Mouse (Mus musculus): ENCODE data around the gene Pdzrn4. TPM values are rescaled to one million over a fixed set of nuclear protein-coding genes. Genes with fewer than 3 reads are reported as not detected.

The Pdzrn4 gene
- polyA plus RNA-seq, 1 experiment from 2014 or later, result 0.06 TPM

DNA sequence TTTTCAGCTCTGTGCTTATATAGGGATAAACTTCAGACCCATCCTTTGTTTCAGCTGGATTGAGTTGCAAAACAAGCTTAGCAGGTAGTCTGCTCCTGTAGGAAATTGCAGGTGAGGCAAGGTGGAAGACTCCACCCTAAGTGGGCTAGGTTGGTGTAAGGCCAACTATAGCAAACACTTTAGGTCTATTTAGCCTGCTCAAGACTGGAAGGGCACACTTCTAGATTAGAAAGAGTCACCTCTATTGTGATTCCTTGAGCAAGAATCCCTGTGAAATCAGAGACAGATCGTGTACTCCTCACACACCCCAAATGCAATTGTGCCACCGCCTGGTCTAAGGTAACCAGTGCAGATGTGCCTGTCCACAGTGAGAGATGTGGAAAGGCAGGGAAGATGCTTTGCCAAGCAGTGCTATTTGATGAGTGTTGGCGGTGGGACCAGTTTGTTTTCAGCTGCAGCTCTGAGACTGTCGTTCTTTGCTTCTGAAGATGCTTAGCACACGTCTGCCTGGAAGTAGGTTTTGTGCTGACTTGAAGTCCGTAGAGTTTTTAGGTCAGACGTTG, 158.4 kb downstream of the Pdzrn4 start:
- no peaks in the 10 kb centered on the region for H3K9me3 ChIP-seq (replicated peaks)
- no peak for ATAC-seq (ENCODE audit: insufficient read depth)
- H3K9ac ChIP-seq, result no peak overlapping the region
- H3K27ac ChIP-seq (replicated peaks), result no peak overlapping the region
- H3K4me2 ChIP-seq, result no peak overlapping the region
- 55% methylated on average over 7 of the region's 7 CpGs for whole genome bisulfite sequencing (ENCODE audit: insufficient replicate concordance)
- H3K4me1 ChIP-seq (replicated peaks), result no peaks in the 10 kb centered on the region
- H3K36me3 ChIP-seq (replicated peaks), result no peaks in the 10 kb centered on the region
- H3K4me3 ChIP-seq (replicated peaks), result no peak overlapping the region
- no peaks in the 10 kb centered on the region for H3K27me3 ChIP-seq

DNA sequence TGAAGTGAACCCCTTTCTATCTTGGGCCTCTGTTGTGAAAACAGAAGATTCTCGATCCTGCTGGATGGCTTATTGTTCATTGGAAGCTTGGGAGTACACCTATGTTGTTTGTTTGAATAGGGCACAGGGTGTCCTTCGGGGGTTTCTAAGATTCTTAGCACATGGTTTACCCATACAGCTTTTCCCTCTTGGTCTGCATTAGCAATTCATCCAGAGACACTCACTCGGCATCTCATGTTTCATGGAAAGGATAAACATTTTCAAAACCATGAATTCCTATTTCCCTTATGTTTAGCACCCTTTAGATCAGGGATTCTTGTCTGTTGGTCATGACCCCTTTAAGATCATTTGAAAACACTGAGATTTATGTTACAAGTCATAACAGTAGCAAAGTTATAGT, 159.0 kb downstream of the Pdzrn4 start:
- H3K36me3 ChIP-seq (replicated peaks), result no peaks in the 10 kb centered on the region
- H3K27ac ChIP-seq (replicated peaks), result no peak overlapping the region
- no peaks in the 10 kb centered on the region for H3K4me1 ChIP-seq (replicated peaks)
- no peak overlapping the region for H3K4me2 ChIP-seq
- H3K9me3 ChIP-seq (replicated peaks), result no peaks in the 10 kb centered on the region
- no peak overlapping the region for H3K9ac ChIP-seq
- no peak for ATAC-seq (ENCODE audit: insufficient read depth)
- no peak overlapping the region for H3K4me3 ChIP-seq (replicated peaks)
- 53% methylated on average over 3 of the region's 3 CpGs for WGBS (ENCODE audit: insufficient replicate concordance)
- H3K27me3 ChIP-seq, result no peaks in the 10 kb centered on the region

DNA sequence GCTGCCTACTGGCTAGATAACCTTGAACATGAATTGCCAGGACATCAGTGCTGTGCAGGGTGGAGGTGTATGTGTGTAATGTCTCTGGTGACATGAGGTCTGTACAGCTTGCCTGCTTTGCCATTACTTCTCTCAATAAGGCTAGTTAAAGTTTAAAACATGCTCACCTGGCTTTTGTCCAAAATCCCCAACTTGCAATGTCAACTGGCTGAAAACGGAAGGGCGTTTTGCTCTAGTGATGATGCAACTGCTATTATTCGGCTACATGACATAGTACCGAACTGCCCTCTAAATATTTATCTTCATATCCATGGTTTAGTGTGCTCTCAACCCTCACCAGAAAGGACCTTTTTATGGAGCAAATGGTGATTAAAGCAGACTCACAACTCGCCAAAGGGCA, 161.9 kb downstream of the Pdzrn4 start:
- Histone ChIP-seq H3K4me1 (replicated peaks) (no peaks in the 10 kb centered on the region), H3K4me2 (no peak overlapping the region), H3K27me3 (no peaks in the 10 kb centered on the region), H3K9ac (no peak overlapping the region), H3K4me3 (replicated peaks) (no peak overlapping the region), H3K36me3 (replicated peaks) (no peaks in the 10 kb centered on the region), H3K27ac (replicated peaks) (no peak overlapping the region), H3K9me3 (replicated peaks) (no peaks in the 10 kb centered on the region)
- WGBS (ENCODE audit: insufficient replicate concordance), result 57% methylated on average over 5 of the region's 5 CpGs
- 0 out of 2 replicates have a peak, but pooled peaks have one; percentile 22 for ATAC-seq (ENCODE audit: insufficient read depth)

DNA sequence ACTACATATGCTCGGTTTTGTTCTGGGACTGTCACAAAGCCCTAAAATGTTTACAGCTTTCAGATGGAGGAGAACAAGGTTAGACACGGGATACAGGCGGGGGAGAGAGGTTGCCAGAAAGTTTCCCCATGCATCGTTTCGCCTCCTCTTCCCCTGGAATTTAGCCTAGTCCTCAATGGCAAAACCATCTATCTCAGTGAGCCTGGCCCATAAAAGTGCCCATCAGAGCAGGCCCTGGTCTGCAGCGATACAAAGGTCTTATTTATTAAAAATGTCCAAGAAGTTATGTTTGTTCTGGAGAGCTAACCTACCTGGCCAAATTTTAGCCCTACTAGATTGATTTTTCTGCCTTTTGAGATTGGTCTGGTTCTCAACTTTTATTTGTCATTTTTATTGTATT, 165.5 kb downstream of the Pdzrn4 start:
- no peak overlapping the region for H3K27ac ChIP-seq (replicated peaks)
- no peak for ATAC-seq (ENCODE audit: insufficient read depth)
- H3K9ac ChIP-seq, result no peak overlapping the region
- H3K4me1 ChIP-seq (replicated peaks), result no peaks in the 10 kb centered on the region
- WGBS (ENCODE audit: insufficient replicate concordance), result 64% methylated on average over 6 of the region's 6 CpGs
- H3K4me2 ChIP-seq, result no peak overlapping the region
- no peaks in the 10 kb centered on the region for H3K9me3 ChIP-seq (replicated peaks)
- H3K4me3 ChIP-seq (replicated peaks), result no peak overlapping the region
- no peaks in the 10 kb centered on the region for H3K36me3 ChIP-seq (replicated peaks)
- H3K27me3 ChIP-seq, result no peaks in the 10 kb centered on the region

DNA sequence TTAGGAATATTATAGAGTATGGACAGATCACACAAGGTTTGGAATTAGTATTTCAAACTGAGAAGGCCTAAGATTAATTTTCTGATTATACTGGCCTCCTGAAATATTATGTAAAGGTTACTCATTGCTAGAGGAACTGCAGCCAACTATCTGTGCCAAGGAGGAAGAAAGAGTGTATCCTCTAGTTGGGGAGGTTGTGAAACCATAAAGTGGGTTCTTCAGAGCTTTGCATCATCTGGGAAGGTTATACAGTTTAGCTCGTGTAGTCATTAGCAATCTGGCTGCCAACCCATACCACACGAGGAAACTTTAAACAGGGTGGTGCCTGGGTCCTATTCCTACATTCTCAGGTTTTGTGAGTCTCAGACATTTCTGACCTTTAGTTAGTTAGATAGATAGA, 166.9 kb downstream of the Pdzrn4 start:
- Histone ChIP-seq H3K4me2 (no peak overlapping the region), H3K27ac (replicated peaks) (no peak overlapping the region), H3K4me3 (replicated peaks) (no peak overlapping the region), H3K9me3 (replicated peaks) (no peaks in the 10 kb centered on the region), H3K27me3 (no peaks in the 10 kb centered on the region), H3K4me1 (replicated peaks) (no peaks in the 10 kb centered on the region), H3K9ac (no peak overlapping the region), H3K36me3 (replicated peaks) (no peaks in the 10 kb centered on the region)
- ATAC-seq (ENCODE audit: insufficient read depth), result no peak
- 44% methylated on average over 2 of the region's 2 CpGs for WGBS (ENCODE audit: insufficient replicate concordance)

DNA sequence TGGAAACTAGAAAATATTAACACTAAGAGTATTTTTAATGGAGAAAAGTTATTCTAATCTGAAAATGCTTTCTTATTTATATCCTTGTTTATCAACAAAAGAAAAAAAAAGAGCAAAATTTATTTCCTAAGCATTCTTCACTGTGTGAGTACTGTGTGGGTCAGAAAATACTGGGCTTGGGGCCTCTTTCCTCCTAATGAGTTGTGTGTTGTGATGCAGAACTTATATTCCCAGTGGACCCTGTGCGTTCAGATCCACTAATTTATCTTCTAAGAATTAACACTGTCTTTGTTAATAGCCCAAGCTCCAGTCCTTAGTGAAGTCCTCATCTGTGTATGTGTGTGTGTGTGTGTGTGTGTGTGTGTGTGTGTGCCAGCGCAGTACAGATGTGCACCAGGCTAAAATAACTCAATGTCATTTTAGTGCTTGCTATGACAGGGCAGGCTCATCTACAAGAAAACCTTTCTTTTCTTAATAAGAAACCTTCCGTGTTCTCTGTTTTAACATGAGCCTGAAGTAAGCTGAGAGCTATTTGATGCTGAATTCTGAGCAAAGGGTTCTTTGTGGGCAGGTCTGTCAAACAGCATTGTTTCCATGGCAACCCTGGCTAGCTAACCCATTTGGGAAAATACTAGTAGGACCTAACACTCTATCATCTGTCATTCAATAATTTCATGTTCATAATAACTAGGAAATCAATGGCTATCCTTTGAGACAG, 174.0 kb downstream of the Pdzrn4 start:
- WGBS (ENCODE audit: insufficient replicate concordance), result 51% methylated on average over 3 of the region's 3 CpGs
- Histone ChIP-seq H3K27ac (replicated peaks) (no peak overlapping the region), H3K9ac (no peak overlapping the region), H3K27me3 (no peaks in the 10 kb centered on the region), H3K9me3 (replicated peaks) (no peaks in the 10 kb centered on the region), H3K4me2 (no peak overlapping the region), H3K4me3 (replicated peaks) (no peak overlapping the region), H3K36me3 (replicated peaks) (no peaks in the 10 kb centered on the region), H3K4me1 (replicated peaks) (no peaks in the 10 kb centered on the region)
- no peak for ATAC-seq (ENCODE audit: insufficient read depth)

DNA sequence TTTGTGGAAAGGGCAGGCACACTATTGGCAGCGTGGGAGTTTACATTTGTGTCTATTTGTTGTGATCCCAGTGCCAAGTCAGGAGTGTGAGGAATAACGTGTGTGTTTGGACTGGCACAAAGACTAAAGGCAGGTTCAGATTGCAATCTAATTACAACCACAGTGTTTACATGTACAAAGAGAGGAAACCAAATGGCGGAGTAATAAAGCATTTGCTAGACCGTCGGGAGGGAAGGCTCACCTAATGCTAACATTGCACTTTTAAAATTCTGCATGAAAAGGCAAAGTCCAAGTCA, 174.5 kb downstream of the Pdzrn4 start:
- 52% methylated on average over 5 of the region's 5 CpGs for WGBS (ENCODE audit: insufficient replicate concordance)
- H3K27ac ChIP-seq (replicated peaks), result no peak overlapping the region
- no peak for ATAC-seq (ENCODE audit: insufficient read depth)
- H3K27me3 ChIP-seq, result no peaks in the 10 kb centered on the region
- H3K9me3 ChIP-seq (replicated peaks), result no peaks in the 10 kb centered on the region
- no peaks in the 10 kb centered on the region for H3K4me1 ChIP-seq (replicated peaks)
- H3K36me3 ChIP-seq (replicated peaks), result no peaks in the 10 kb centered on the region
- no peak overlapping the region for H3K4me2 ChIP-seq
- no peak overlapping the region for H3K4me3 ChIP-seq (replicated peaks)
- no peak overlapping the region for H3K9ac ChIP-seq

DNA sequence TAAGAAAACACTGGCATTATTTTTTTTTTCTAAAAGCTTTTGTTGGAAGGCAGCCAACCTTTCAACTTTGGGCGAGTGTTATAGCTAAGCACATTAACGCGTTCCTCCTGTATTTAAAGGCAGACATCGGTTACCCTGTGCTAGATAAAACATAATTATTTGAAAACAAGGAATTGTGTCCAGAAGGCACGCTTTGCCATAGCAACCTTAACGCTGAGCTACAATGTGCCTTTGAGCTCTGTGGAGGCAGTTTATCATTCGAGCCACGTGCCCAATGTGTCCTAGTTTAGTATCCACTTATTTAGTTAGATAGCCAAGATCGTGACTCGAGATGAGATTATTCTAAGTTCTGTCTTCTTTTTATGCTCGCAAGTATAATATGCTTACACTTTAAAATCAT, 180.8 kb downstream of the Pdzrn4 start:
- 69% methylated on average over 11 of the region's 11 CpGs for WGBS (ENCODE audit: insufficient replicate concordance)
- no peak overlapping the region for H3K9ac ChIP-seq
- H3K36me3 ChIP-seq (replicated peaks), result no peaks in the 10 kb centered on the region
- H3K9me3 ChIP-seq (replicated peaks), result no peaks in the 10 kb centered on the region
- H3K4me3 ChIP-seq (replicated peaks), result no peak overlapping the region
- no peaks in the 10 kb centered on the region for H3K27me3 ChIP-seq
- no peaks in the 10 kb centered on the region for H3K4me1 ChIP-seq (replicated peaks)
- H3K4me2 ChIP-seq, result no peak overlapping the region
- no peak for ATAC-seq (ENCODE audit: insufficient read depth)
- no peak overlapping the region for H3K27ac ChIP-seq (replicated peaks)

DNA sequence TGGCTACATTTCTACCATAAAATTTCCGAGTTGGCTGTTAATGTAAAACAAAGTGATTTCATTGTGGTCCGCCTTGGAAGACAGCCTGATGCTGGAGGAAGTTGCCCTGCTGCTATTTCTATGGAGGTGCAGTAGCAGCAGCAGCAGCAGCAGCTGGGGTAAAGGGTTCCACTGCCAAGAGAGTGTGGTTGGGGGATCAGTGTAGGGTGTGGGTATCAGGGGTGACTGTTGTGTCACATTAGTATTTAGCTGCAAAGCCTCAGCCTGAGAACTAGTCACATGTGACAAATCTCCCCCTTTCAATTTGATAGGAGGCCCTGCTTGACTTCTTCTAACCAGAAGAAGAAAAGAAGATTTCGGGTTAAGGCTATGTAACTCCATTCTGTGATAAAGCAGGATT, 183.5 kb downstream of the Pdzrn4 start:
- Histone ChIP-seq H3K4me2 (no peak overlapping the region), H3K9me3 (replicated peaks) (no peaks in the 10 kb centered on the region), H3K4me3 (replicated peaks) (no peak overlapping the region), H3K27ac (replicated peaks) (no peak overlapping the region), H3K9ac (no peak overlapping the region), H3K36me3 (replicated peaks) (no peaks in the 10 kb centered on the region), H3K27me3 (no peaks in the 10 kb centered on the region), H3K4me1 (replicated peaks) (no peaks in the 10 kb centered on the region)
- ATAC-seq (ENCODE audit: insufficient read depth), result no peak
- WGBS (ENCODE audit: insufficient replicate concordance), result 34% methylated on average over 3 of the region's 3 CpGs

DNA sequence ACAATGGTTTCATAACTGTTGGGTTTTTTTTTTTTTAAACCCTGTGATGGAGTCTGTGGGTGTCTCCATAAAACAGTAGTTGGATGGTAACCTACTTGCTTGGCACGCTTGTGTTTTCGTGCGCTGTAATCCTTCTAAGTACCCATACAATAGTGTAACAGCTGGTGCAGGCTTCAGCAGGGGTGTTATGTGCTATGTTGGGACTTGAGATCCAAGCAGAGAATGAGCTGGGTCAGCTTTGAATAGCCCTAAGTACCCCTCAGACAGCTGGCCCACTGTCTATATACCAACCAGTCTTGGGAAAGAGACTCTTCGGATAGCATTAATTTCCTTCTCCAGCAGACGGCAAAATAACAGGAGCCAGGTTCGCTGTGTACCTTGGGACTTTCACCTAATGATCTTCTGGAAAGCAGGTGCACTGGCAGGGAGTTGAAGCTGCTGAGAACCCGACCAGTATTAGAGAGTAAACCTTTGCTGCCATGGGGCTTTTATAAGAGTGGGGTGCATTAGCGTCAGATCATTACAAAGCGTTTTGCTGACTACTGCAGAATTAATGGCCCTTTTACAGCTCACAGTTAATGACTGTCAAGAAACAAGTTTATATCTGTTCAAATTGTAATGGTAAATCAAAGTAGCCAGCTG, 184.2 kb downstream of the Pdzrn4 start:
- no peak overlapping the region for H3K4me3 ChIP-seq (replicated peaks)
- no peak overlapping the region for H3K27ac ChIP-seq (replicated peaks)
- no peaks in the 10 kb centered on the region for H3K4me1 ChIP-seq (replicated peaks)
- no peak for ATAC-seq (ENCODE audit: insufficient read depth)
- H3K36me3 ChIP-seq (replicated peaks), result no peaks in the 10 kb centered on the region
- no peak overlapping the region for H3K9ac ChIP-seq
- WGBS (ENCODE audit: insufficient replicate concordance), result 66% methylated on average over 9 of the region's 9 CpGs
- H3K4me2 ChIP-seq, result no peak overlapping the region
- no peaks in the 10 kb centered on the region for H3K9me3 ChIP-seq (replicated peaks)
- no peaks in the 10 kb centered on the region for H3K27me3 ChIP-seq

DNA sequence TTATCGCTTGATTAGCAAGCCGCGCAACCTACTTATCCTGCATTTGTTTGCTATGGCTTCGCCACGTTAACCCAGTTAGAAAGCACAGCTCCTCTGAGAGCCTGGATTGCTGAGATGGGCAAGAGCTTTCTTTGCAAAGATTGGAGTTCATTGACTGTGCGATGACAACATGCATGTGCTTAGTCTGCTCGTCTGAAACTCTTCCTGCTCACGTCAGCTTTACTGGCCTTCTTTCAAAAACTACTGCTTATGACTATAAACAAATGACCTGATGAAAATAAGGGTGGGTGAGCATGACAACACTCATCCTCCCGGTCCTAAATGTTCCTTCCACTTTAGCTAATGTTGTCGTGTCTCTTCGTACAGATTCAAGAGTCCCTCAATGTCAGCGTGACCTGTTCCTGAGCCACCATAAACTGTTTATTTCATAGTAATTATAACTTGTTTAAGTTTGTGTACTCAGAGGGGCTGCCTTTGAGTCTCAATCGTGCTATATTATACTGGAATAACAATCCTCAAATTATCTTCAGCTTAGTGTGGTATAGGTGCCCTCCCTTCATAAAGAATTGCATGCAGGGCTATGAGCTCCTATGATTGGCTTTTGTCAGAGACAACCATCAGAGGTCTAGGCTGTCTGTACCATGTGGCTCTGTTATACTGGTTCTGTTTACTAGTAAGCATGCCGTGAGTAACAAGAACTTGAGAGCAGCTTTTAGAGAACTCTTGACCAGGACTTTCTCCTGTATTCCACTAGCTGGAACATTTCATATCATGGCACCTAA, 187.9 kb downstream of the Pdzrn4 start:
- ATAC-seq (ENCODE audit: insufficient read depth), result no peak
- H3K27ac ChIP-seq (replicated peaks), result no peak overlapping the region
- no peaks in the 10 kb centered on the region for H3K36me3 ChIP-seq (replicated peaks)
- H3K27me3 ChIP-seq, result no peaks in the 10 kb centered on the region
- no peak overlapping the region for H3K9ac ChIP-seq
- no peak overlapping the region for H3K4me3 ChIP-seq (replicated peaks)
- H3K9me3 ChIP-seq (replicated peaks), result no peaks in the 10 kb centered on the region
- 65% methylated on average over 14 of the region's 14 CpGs for WGBS (ENCODE audit: insufficient replicate concordance)
- no peak overlapping the region for H3K4me2 ChIP-seq
- H3K4me1 ChIP-seq (replicated peaks), result no peaks in the 10 kb centered on the region
